Mouse (Mus musculus) hindbrain, embryonic 11.5 days (tissue): ENCODE data around the gene Itpr1. TPM values are rescaled to one million over a fixed set of nuclear protein-coding genes. Genes with fewer than 3 reads are reported as not detected.

Experiments used
- ATAC-seq: fragments of 200-750 bp; cut with Nextera tagmentation; 2 replicates; pipeline ENCODE4 v1.8.0; 2017; ENCODE audit warnings: mild to moderate bottlenecking, moderate TSS enrichment, moderate library complexity; ENCODE audit not compliant: low FRiP score
- DNase-seq: peaks from one replicate; pipeline ENCODE4 v3.0.0-alpha.2; 2015; ENCODE audit warnings: low spot score
- H3K27ac ChIP-seq: fragments of 300-500 bp; sonication (generic); 2 replicates; pipeline ENCODE4 v1.5.1; 2014; ENCODE audit warnings: mild to moderate bottlenecking, low read depth, low read length
- H3K27me3 ChIP-seq: fragments of 300-500 bp; sonication (generic); 2 replicates; pipeline ENCODE4 v1.6.1; 2014; ENCODE audit warnings: mild to moderate bottlenecking, low read length, moderate library complexity, mixed read lengths; ENCODE audit not compliant: control insufficient read depth, insufficient read depth
- H3K36me3 ChIP-seq: fragments of 300-500 bp; sonication (generic); 2 replicates; pipeline ENCODE4 v1.6.1; 2014; ENCODE audit warnings: mild to moderate bottlenecking, low read length, moderate library complexity, mixed read lengths; ENCODE audit not compliant: control insufficient read depth, insufficient read depth
- H3K4me1 ChIP-seq: fragments of 300-500 bp; sonication (generic); replicated peaks from 2 replicates; pipeline ENCODE4 v1.6.1; 2014; ENCODE audit warnings: low read length, mixed read lengths; ENCODE audit not compliant: control insufficient read depth, insufficient read depth
- H3K4me2 ChIP-seq: fragments of 300-500 bp; sonication (generic); replicated peaks from 2 replicates; pipeline ENCODE4 v1.6.1; 2014; ENCODE audit warnings: mild to moderate bottlenecking, low read depth, low read length
- H3K4me3 ChIP-seq: fragments of 300-500 bp; sonication (generic); 2 replicates; pipeline ENCODE4 v1.5.1; 2014; ENCODE audit warnings: low read depth, low read length
- H3K9ac ChIP-seq: fragments of 300-500 bp; sonication (generic); 2 replicates; pipeline ENCODE4 v1.6.1; 2014; ENCODE audit warnings: low read depth, low read length
- H3K9me3 ChIP-seq: fragments of 300-500 bp; sonication (generic); 2 replicates; pipeline ENCODE4 v1.6.1; 2016; ENCODE audit warnings: low read length; ENCODE audit not compliant: control insufficient read depth
- WGBS: fragments of 180-500 bp; shearing (Covaris S2); extraction: QIAGEN DNeasy Blood & Tissue Kit; methylation state at CpG from one replicate; pipeline ENCODE4 v1.1.7; 2014; 5-methylcytosine and 5-hydroxymethylcytosine counted together
- polyA plus RNA-seq: library from polyadenylated mRNA; unstranded; fragments of >200 nt; fragmentation: Nextera tagmentation; extraction: Ambion mirVana; gene quantifications from 2 replicates; pipeline ENCODE4 v1.2.1, GENCODE M21; 2014

The Itpr1 gene
- polyA plus RNA-seq, 1 experiment from 2014 or later = 9.6 TPM

DNA sequence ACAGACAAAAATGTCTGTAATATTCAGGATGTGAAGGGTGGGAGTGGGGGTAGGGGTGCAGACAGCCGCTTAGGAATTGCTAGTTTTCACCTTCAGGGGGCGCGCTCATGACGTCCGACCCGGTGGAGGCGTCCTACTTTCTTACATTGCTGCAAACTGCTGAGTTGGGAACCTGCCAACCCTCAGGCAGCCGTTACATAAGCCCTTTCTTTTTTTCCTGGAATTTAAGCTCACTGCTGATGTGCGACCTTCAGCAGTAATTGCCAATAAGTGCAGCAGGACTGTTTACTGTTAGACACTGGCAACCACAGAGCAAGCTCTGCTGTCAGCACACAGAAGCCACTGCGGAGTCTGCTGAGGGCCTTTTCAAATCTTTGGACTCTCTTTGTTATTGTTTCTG lies 213.9 kb downstream of the Itpr1 start:
- H3K27ac ChIP-seq = no peak overlapping the region
- WGBS = 20% methylated on average over 10 of the region's 10 CpGs
- peak; percentile 76 for DNase-seq

DNA sequence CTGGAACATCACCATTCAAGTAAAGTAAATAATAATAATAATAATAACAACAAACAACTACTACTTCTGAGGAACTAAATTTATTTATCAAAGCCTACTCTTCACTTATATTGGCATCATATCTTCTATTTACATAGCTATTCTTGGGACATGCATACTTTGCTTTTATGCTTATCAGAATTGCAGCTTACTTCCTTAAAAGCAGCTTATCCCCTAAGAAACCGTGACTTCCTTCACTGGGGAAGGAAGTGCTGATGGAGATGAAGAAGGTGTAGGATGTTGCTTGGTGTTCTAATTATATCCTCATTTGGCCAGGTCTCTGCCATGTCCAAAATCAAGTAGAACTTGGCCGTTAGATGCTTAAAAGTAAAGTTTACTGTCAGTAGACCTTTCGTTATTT lies 215.5 kb downstream of the Itpr1 start:
- Histone ChIP-seq H3K9me3 (no peaks in the 10 kb centered on the region), H3K27me3 (no peaks in the 10 kb centered on the region), H3K4me3 (no peak overlapping the region), H3K4me2 (no peak overlapping the region), H3K27ac (no peak overlapping the region), H3K4me1 (no peaks in the 10 kb centered on the region; the same call in 1 of the 2 replicates), H3K9ac (no peak overlapping the region), H3K36me3 (no peaks in the 10 kb centered on the region)
- DNase-seq = no peak
- WGBS = 89% methylated on average over 3 of the region's 3 CpGs
- no peak for ATAC-seq

More for the DNA sequence above, 213.9 kb downstream of the Itpr1 start:
- Histone ChIP-seq H3K4me2 (no peak overlapping the region), H3K4me1 (no peaks in the 10 kb centered on the region; the same call in 1 of the 2 replicates), H3K9ac (no peak overlapping the region), H3K9me3 (no peaks in the 10 kb centered on the region), H3K27me3 (no peaks in the 10 kb centered on the region), H3K36me3 (no peaks in the 10 kb centered on the region), H3K4me3 (no peak overlapping the region)
- peak; percentile 33; the same call in 1 of the 2 replicates for ATAC-seq

DNA sequence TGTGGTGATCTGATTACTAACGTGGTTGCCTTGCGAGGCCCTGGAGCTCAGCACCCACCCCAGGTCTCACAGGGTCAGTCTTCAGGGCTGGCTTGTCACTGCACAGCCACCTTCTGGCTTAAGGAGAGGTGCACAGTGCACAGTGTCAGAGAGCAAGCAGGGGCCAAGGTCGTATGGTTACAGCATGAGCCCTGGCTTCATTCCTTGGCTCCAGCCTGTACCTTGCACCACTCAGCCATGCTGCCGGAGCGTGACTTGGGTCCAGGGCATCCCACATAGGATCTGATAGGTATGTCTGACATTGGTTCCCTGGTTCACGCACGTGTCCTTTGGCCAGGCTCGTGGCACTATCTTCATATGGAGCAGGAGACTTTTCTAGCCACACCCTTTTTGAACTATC lies 217.1 kb downstream of the Itpr1 start:
- Histone ChIP-seq H3K9me3 (no peaks in the 10 kb centered on the region), H3K9ac (no peak overlapping the region), H3K4me3 (no peak overlapping the region), H3K27ac (no peak overlapping the region), H3K27me3 (no peaks in the 10 kb centered on the region), H3K4me2 (no peak overlapping the region), H3K36me3 (no peaks in the 10 kb centered on the region), H3K4me1 (no peaks in the 10 kb centered on the region)
- ATAC-seq = no peak
- DNase-seq = no peak
- WGBS = 87% methylated on average over 8 of the region's 8 CpGs

DNA sequence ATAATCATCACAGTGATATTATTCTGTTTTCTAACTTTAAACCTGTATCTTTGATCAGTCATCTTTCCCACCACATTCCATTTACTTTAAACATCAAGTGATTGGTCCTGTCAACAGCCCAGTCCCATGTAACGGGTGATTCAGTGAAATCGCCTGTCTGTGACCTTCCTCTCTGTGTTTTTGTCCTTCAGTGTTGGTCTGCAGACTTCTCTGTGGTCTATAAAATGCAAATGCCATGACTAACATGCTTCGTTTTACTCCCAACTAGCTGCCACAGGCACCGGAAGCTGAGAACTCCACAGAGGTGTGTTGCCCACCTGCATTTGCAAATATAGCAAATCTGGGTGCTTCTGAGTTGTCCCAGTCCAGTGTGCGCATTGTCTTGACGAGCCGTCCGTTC lies 218.3 kb downstream of the Itpr1 start:
- ATAC-seq = no peak
- Histone ChIP-seq H3K27me3 (no peaks in the 10 kb centered on the region), H3K36me3 (no peaks in the 10 kb centered on the region), H3K27ac (no peak overlapping the region), H3K4me1 (no peaks in the 10 kb centered on the region), H3K4me3 (no peak overlapping the region), H3K9me3 (no peaks in the 10 kb centered on the region), H3K9ac (no peak overlapping the region), H3K4me2 (no peak overlapping the region)
- WGBS = 85% methylated on average over 8 of the region's 8 CpGs
- DNase-seq = no peak

DNA sequence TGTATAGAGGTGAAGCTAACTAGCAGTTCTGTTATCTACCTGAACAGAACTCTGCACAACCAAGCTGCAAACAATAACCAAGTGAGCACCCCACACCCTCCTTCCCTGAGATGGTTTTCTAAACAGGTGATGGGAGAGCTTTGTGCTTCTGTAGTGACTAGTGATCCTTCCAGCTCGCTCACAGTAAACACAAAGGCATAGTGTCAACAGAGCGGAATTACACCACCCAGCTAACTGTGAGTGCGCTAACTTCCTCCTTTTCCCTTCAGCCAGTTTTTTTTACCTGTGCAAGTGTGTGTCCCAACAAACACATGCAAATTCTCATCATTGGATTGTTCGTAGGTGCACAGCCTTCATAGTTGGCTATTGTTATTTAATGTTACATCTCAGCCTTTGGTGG lies 219.9 kb downstream of the Itpr1 start:
- H3K4me1 ChIP-seq = no peaks in the 10 kb centered on the region
- ATAC-seq (no peak), DNase-seq (no peak)
- H3K4me3 ChIP-seq = no peak overlapping the region
- H3K9ac ChIP-seq = no peak overlapping the region
- H3K27me3 ChIP-seq = no peaks in the 10 kb centered on the region
- H3K36me3 ChIP-seq = no peaks in the 10 kb centered on the region
- no peaks in the 10 kb centered on the region for H3K9me3 ChIP-seq
- H3K4me2 ChIP-seq = no peak overlapping the region
- 90% methylated on average over 4 of the region's 4 CpGs for WGBS
- H3K27ac ChIP-seq = no peak overlapping the region

DNA sequence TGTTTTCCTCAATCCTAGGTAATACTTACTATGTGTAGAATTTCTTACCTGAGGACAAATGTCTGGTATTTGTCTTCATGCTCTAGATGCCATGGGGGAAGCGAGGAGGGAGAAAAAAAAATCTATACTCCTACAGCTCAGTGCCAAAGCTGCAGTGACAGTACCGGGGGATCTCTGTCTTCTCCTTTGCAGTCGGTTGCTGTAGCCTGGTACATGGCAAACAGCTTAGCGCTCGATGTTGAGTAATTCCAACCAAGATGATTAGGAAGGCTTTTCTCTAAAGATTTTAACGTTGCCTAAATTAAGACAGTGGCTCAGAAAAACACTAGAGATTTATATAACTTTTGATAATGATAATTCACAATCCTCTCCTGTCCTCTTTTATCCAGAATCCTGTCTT lies 221.9 kb downstream of the Itpr1 start:
- Histone ChIP-seq H3K9ac (no peak overlapping the region), H3K27me3 (no peaks in the 10 kb centered on the region), H3K27ac (no peak overlapping the region), H3K9me3 (no peaks in the 10 kb centered on the region), H3K4me3 (no peak overlapping the region), H3K4me2 (no peak overlapping the region), H3K36me3 (no peaks in the 10 kb centered on the region), H3K4me1 (no peaks in the 10 kb centered on the region)
- WGBS = 83% methylated on average over 6 of the region's 6 CpGs
- ATAC-seq = no peak
- no peak for DNase-seq

DNA sequence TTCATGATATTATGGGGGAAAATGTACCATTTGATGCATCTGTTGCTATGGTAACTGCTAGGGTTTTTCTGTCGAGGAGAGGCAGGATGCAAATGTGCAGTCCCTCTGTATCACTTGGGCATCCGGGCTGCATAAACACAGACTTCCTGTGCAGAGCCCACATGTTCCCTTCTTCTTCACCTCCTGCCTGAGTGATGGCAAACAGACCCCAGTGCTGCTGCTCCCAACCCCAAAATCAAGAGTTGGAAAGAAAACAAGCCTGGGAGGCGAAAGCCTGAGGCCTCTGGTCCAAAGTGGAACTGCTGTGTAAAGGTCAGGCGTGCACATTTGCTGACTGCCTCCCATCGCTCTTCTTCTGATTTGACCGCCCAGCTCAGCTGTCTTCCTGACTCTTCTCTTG lies 222.6 kb downstream of the Itpr1 start:
- ATAC-seq = no peak
- H3K36me3 ChIP-seq = no peaks in the 10 kb centered on the region
- no peaks in the 10 kb centered on the region for H3K4me1 ChIP-seq
- H3K27me3 ChIP-seq = no peaks in the 10 kb centered on the region
- H3K9ac ChIP-seq = no peak overlapping the region
- no peak overlapping the region for H3K4me3 ChIP-seq
- no peaks in the 10 kb centered on the region for H3K9me3 ChIP-seq
- H3K4me2 ChIP-seq = no peak overlapping the region
- no peak for DNase-seq
- 58% methylated on average over 6 of the region's 6 CpGs for WGBS
- no peak overlapping the region for H3K27ac ChIP-seq

DNA sequence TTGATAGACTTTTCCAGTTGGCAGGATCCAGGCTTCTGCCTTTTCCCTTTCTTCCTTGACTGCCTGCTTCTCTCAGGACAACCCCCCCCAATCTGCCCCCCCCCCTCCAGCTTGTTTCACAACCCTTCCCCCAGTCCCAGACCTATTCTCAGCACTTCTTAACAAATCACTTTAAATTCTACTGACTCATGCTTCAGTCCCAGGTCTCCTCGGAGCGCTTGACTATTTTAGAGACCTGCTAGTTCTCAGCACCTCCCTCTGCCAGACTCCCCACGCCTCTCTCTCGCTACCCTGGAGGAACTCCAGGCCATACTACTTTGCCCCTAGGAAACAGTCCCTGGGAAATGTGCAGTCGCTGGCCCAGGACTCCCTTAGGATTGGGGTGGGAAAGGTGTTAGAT lies 223.7 kb downstream of the Itpr1 start:
- no peaks in the 10 kb centered on the region for H3K4me1 ChIP-seq
- DNase-seq (no peak), ATAC-seq (no peak)
- H3K4me2 ChIP-seq = no peak overlapping the region
- H3K4me3 ChIP-seq = no peak overlapping the region
- no peaks in the 10 kb centered on the region; the same call in 1 of the 2 replicates for H3K9me3 ChIP-seq
- H3K27me3 ChIP-seq = no peaks in the 10 kb centered on the region
- no peak overlapping the region for H3K9ac ChIP-seq
- no peaks in the 10 kb centered on the region for H3K36me3 ChIP-seq
- WGBS = 35% methylated on average over 5 of the region's 5 CpGs
- H3K27ac ChIP-seq = no peak overlapping the region

DNA sequence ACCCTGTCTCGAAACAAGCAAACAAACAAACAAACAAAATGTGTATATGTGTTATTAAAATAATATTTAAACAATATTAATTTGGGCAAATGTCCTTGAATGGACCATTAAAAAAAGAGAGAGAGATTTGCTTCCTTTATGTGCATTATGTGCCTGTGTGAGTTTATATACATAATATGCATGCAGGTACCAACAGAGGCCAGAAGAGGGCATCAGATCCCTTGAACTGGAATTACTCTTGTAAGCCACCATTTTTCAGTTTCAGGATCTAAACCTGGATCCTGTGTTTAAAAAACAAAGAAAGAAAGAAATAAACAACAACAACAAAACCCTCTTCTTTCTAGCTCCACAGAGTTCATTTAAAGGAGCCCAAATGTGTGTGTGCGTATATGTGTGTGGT lies 228.4 kb downstream of the Itpr1 start:
- WGBS = 93% methylated on average over 2 of the region's 2 CpGs
- H3K36me3 ChIP-seq = no peaks in the 10 kb centered on the region
- no peaks in the 10 kb centered on the region for H3K4me1 ChIP-seq
- H3K9ac ChIP-seq = no peak overlapping the region
- H3K27ac ChIP-seq = no peak overlapping the region
- H3K27me3 ChIP-seq = no peaks in the 10 kb centered on the region
- no peak overlapping the region for H3K4me3 ChIP-seq
- ATAC-seq (no peak), DNase-seq (no peak)
- H3K4me2 ChIP-seq = no peak overlapping the region
- H3K9me3 ChIP-seq = no peaks in the 10 kb centered on the region; the same call in 1 of the 2 replicates
